Mouse (Mus musculus) CD4-positive helper T cell, adult 2 months (primary cell): ENCODE data around the gene Hsp90aa1.
"Not testable (repeated sequence)": the region's sequence is repeated elsewhere in the genome, so short reads cannot be mapped to it uniquely, and the experiment has no call there.

Experiments used
- DNase-seq: peaks from one replicate; pipeline ENCODE4 v3.0.0-alpha.2; 2012; ENCODE audit warnings: low read depth, missing footprints, low spot score

The Hsp90aa1 gene

DNA sequence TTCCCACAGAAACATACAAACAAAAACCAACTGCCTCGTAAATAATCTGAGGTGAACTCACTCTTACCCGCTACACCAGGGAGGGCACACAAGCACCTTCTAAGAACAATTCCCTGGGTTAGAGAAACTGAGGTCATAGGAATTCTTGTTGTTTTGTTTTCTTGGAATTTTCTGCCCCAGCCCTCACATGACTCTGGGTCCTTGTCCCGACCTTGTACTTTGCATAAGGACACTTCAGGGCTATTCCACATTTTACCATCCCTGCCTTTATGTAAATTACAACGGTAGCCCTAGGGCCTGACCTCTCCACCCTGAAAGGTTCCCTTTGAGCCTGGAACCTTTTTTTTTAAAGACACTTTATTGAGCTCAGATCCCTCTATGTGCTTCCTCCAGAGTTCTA is at the start of gene Hsp90aa1:
Gene Hsp90aa1, minus strand, starts transcription at position 173 of the 400 bp plus-strand sequence.
- DNase-seq, result no peak

DNA sequence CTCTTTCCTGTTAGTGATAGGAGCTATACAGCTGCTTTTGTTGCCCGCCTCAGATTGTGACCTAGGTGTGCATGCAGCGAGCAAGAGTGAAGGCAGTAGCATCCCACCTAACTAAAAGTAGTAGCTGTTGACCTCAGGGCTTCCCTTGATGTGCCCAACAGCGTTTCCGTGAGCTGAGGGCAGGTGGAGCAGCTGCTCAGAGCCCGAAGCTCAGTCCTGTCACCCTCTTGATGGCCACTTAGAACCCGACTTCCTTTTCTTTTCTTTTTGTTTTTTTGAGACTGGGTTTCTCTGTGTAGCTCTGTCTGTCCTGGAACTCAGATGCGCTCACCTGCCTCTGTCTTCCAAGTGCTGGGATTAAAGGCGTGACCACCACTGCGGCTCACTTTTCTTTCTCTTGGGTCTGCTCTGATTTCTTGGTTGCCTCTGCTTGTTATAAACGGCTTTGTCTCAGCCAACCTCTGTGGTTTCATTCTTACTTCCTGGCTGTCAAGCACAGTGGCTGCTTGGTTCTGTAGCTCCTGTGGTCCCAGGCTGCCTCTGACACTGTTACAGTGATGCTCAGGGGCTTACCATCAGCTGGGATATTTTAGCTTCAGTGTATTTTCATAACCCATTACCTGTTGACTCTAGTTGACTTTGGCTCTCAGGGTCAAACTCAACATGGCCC is 48.4 kb upstream of the Hsp90aa1 start:
- peak; percentile 38 for DNase-seq

DNA sequence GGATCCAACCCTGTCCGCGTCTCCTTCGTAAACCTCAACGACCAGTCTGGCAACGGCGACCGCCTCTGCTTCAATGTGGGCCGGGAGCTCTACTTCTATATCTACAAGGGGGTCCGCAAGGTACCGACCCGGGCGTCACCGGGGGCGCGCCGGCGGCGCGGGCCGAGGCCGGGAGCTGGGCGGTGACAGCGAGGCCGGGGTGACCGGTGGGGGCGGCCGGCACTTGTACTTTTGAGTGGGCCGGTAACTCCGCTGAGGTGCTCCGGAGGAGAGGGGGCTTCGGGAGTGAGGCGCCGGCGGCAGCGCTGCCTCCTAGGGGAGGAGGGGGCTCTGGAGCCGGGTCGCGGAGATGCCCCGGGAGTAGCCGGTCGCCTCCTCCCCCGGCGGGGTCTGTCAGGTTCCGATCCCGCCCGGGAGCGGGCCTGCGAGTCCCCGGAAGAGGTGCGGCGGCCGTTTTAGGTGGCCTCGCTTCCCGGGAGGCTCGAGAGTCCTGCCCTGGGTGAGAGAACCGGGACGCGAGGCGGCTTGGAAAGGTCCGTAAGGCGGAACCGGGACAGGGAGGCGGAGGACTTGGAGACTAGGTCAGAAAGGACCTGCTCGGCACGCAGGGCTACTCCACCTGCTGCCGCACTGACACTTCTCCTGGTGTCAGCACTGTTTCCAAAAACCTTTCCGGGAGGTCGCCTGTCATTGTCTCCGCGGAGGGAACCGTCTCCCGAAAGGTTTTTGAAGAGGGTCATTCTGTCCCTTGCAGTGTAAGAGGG is 35.8 kb upstream of the Hsp90aa1 start:
- no peak for DNase-seq

DNA sequence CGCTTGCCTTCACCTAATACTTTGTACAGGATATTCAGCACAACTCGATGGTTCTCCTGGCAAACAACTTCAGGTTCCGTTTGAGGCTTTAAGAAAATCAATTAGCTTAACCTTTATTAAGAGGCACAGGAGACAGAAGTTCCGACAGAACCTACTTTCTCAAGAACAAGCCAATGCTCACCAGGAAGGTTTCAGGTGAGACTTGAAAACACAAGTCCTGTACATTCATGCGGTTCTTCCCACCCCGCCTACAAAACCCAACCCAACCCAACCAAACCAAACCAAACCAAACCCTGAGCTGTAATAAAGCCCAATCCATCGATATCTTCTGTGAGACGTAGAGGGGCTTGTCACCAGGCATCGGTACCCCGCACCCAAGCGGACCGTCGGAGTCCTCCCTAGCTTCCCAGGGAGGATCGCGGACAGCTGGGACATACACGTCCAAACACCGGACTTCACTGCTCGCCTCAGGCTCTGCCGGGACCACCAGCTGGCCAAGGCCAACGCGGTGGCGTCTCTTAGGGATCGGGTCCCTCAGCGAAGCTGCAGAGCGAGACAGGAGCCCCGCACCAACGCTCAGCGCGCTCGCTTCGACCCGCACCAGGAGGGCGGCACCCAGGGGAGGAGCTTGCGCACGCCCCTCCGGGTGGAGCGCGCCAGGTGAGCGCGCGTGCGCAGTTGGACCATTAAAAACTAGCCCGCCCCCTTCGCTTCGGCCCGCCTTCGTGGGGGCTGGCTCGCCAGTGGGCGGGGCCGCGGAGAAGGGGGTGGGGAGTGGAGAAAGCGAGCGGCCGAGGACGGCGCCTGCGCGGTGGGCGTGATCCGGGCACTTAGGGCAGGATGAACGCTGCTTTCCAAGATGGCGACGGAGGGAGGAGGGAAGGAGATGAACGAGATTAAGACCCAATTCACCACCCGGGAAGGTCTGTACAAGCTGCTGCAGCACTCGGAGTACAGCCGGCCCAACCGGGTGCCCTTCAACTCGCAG is 34.9 kb upstream of the Hsp90aa1 start, which contains the start of gene Wdr20:
Gene Wdr20, plus strand, starts transcription at position 775 of the 988 bp plus-strand sequence.
- DNase-seq, result peak; percentile 97

DNA sequence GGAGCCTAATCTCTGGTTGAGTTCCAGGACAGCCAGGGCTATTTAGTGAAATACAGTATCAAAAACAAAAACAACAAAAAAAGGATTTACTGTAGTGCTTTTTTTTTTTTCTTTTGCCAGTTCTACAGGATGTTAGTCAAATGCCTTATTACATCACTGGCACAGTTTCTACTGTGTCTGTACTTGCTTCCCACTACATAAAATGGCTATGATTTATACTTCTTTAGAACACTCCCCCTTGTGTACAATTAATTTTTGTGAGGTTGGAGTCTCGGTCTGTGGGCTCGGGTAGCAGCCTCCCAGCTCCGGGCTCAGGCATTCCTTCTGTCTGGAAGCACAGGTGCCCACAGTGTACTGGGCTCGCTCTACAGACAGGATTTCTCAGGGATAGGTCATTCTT is 34.1 kb upstream of the Hsp90aa1 start:
- DNase-seq, result peak; percentile 54

DNA sequence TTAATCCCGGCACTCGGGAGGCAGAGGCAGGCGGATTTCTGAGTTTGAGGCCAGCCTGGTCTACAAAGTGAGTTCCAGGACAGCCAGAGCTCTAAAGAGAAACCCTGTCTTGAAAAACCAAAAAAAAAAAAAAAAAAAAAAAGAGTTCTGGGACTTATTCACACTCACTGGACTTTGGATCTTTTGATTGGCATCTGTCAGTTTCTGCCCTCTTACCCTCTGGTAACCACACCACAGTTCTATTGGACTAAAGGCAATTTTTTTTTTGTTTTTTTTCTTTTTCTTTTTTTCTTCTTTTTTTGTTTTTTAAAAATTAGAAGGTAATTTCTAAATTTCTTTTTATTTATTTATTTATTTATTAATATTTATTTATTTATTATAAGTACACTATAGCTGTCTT is 30.7 kb upstream of the Hsp90aa1 start:
- DNase-seq, result not testable (repeated sequence)

DNA sequence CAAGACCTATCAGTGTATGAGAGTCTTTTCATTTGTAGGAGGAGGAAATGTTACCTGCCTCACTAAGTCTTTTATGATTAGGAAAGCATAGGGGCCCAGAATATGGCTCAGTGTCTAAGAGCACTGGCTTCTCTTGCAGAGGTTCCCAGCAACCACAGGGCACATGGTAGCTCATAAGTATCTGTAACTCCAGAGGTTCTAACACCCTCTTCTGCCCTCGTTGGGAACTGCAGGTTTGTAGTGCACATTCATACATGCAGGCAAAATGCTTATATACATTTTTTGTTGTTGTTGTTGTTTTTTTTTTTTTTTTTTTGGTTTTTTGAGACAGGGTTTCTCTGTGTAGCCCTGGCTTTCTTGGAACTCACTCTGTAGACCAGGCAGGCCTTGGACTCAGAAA is 23.9 kb upstream of the Hsp90aa1 start:
- DNase-seq, result no peak

DNA sequence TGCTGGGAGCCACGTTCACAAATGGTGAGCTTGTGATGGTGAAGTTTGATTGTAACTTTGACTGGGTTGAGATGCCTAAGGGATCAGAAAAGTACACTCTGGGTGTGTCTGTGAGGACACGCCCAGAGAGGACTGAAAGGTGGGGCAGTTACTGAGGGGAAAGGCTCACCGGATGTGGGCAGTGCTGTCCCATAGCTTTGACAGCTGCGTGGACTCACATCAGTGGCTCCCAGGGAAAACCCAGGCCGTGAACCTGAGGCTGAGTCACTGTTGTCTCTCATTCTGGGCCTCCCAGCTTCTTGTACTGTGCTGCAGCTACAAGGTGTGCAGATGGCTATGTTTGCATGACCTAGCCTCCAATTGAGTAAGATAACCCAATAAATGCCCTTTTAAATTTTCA is 23.0 kb upstream of the Hsp90aa1 start:
- no peak for DNase-seq

DNA sequence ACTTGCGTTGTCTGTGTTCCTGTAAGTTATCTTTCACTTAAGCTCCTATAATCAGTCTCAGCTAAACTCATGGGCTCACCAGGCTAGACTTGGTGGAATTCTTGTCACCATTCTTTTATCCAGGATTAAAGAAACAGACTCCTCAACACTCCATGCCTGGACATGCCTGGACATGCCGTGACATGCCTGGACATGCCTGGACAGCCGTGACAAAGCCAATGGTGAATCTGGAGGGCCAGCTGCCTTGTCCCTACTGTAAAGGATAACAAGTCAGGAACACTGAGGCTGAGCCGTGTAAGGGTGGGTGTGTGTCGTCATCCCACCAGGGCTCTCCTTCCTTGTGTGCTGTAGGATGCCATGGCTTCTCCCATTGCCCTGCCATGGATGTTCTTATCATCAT is 22.5 kb upstream of the Hsp90aa1 start:
- no peak for DNase-seq

DNA sequence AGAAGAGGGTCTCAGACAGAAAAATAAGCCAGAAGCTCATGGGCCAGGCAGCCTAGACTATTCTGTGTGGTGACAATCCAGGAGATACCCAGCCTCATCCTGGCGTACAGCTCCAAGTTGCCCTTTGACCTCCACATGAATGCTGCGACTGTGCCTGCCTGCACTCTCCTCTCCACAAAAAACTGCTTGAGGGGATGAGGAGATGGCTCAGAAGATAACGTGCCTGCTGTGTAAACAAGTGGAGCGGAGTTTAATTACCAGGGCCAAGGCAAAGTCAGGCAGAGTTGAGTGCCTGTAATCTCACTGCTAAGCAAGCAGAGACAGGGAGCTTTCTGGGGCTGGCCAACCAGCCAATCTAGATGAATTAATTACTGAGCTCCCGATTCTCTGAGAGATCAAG is 13.5 kb upstream of the Hsp90aa1 start:
- DNase-seq, result no peak

DNA sequence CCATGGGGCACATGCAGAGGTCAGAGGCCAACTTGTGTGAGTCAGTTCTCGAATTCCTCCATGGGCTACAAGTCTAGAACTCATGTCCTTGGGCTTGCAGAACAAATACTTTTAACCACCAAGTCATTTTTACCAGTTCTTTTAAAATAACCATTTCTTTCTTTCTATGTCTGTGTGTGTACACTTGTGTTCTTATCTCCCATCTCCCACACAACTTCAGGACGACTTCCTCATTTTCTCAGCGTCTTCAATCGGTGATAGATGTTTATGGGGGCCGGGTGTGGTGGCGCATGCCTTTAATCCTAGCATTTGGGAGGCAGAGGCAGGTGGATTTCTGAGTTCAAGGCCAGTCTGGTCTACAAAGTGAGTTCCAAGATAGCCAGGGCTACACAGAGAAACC is 11.7 kb upstream of the Hsp90aa1 start:
- no peak for DNase-seq

DNA sequence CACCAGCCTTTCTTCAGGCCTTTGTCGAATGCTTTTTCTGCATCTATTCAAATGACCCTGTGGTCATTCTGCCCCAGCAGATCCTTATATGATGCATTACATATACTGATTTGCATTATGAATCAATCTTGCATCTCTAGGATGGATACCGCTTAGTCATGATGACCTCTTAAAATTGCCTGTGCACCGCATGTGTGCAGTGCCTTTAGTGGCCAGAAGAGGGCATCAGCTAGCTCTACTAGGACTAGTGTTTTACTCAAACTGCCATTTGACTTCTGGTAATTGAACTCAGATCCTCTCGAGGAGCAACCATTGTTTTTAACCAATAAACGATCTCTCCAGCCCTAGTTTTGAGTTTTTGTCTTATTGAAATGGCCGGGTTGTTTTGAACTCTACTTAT is 11.3 kb upstream of the Hsp90aa1 start:
- peak; percentile 28 for DNase-seq

DNA sequence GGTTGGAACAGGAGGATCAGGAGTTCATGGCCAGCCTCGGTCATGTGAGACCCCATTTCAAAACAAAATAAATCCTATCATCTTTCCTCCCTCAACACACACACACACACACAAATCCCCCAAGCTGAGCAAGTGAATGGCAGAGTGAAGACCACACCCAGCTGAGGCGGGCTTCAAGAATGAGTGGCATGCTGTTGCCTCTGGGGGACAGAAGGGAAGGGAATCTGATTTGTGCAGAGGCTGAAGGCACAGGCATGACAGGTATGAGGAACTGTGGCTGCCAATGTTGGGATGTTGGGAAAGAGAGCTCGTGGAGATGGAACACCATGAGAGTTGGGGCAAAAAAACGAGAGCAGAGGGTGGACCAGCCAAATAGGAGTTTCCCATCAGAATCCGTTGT is 8.7 kb upstream of the Hsp90aa1 start:
- DNase-seq, result no peak

DNA sequence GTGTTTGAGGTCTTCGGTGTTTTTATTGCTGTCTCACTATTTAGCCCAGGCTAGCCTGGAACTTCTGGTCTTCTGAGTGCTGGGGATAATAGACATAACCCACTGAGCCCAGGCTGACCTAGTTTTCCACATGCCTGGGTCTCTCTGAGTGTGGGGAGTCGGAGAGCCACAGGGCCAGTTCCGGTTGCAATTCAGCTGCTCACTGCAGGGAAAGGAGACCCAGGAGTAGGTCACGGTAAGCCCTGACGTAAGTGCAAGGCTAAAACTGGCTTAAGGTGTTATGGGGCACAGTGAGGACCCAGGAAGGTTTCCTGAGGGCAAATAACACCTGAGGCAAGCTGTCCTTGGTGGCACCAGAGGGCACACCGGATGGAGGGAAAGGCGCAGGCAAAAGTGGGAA is 4.9 kb upstream of the Hsp90aa1 start:
- no peak for DNase-seq

DNA sequence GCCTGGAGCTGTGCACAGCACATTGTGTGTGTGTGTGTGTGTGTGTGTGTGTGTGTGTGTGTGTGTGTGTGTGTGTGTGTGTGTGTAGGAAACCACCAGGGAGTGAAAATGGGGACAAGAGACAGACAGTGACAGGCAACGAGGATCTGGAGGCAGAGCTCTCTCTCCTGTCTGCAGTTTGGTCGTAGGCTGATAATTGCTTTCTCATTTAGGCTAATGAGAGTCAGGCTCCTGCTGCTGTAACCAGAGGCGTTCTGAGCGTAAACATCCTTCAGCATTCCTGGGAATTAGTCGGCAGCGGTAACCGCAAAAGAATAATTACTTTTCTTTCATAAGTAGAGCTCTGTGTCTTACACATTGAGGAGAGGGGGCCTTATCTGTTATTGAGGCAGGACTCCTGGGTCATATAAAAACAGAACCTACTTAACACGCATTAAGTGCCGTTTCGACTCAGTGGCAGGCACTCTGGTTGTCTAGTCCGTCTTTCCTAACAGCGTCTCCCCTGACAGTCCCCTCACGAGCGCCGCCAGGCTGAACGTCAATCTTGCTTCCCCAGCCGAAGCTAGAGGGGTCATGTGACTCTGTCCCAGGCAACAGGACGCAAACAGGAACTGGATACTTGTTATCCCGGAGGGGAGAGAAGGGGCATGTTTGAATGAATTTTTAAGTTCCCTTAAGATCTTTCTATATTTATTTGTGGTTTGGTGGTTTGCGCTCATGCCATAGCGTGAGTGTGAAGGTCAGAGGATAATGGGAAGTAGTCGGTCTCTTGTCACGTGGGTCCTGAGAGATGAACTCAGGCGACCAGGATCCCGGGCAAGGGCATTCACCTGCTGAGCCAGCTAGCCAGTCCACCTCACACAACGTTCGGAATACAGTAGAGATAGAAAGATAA is 4.1 kb upstream of the Hsp90aa1 start:
- DNase-seq, result peak; percentile 42

DNA sequence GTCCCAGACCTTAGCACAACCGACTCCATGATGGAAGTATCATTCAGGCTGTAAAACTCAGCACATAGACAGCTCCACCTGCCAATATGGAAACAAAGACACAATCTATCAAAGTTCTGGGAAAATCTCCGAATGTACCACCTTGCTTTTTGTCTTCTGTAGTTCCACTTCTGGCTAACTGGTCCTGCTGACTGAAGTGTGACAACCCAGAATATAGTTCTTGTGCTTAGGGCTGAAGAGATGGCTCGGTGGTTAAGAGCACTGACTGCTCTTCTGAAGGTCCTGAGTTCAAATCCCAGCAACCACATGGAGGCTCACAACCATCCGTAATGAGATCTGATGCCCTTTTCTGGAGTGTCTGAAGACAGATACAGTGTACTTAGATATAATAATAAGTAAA is 2.9 kb upstream of the Hsp90aa1 start:
- not testable (repeated sequence) for DNase-seq

DNA sequence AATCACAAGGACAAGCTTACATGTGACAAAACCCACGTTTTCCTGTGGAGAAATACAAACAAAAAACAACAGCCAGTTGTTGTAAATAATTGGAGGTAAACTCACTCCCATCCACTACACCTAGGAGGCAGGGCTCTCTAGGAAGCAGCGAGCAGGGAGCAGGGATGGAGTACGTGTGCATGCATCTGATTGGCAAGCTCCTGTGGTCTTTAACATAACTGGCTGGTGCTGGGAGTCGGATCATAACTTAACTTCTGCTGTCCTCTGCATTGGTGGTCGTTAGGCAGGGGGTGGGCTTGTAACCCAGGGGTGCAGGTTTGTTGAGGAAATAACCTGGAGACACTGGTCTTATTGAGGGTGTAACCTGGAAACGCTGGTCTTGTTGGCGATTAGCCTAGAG is 1.2 kb upstream of the Hsp90aa1 start:
- DNase-seq, result no peak

DNA sequence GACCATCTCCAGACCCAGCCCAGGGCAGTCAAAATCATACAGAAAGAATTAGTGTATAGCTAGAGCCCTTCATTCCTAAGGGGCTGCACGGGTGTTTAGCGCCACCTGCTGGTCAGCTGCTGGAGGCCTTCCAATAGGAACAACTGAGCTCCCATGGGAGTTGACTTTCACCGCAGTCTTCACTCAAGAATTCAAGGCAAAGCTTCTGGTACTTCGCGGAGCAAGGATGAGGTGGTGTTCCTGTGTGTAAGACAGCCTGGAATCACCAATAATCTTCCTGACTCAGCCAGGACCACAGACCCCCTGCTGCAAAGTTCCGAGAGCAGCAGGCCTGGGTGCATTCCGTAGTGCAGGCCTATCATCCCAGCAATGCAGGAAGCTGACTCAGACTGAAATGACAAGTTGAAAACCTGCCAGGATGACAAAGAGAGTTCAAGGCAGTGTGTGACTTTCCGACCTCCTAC is 512 bp upstream of the Hsp90aa1 start:
- peak; percentile 76 for DNase-seq

DNA sequence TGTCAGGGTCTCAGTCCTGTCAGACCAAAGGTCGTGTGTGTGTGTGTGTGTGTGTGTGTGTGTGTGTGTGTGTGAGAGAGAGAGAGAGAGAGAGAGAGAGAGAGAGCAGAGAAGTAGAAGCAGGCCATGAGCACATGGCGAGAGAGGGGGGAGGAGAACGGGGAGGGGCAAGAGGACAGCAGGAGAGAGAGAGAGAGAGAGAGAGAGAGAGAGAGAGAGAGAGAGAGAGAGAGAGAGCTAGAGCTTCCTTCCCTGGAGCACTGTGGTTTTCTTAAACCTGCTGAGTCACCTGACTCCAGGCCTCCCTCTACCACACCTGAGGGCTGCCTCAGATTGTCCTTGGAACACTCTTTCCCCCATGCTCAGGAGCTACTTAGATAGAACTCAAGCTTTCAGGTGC is 1.2 kb downstream of the Hsp90aa1 start:
- peak; percentile 44 for DNase-seq

DNA sequence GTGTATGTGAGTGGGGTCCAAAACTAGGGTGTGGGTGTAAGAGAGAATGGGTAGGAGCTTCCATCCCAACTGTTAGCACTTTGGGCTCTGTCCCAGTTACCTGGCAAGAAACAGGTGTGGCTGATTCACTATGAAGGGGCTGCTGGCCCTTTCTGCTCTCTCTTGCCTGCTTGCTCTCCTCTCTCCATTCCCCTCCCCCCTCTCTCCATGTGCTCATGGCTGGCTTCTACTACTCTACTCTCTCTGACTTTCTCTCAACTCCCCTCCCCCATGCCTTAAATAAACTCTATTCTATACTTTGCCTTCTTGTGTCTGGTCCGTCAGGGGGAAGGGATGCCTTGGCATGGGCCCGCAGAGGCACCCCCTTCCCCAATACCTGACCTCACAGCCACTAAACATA is 1.8 kb downstream of the Hsp90aa1 start:
- no peak for DNase-seq

DNA sequence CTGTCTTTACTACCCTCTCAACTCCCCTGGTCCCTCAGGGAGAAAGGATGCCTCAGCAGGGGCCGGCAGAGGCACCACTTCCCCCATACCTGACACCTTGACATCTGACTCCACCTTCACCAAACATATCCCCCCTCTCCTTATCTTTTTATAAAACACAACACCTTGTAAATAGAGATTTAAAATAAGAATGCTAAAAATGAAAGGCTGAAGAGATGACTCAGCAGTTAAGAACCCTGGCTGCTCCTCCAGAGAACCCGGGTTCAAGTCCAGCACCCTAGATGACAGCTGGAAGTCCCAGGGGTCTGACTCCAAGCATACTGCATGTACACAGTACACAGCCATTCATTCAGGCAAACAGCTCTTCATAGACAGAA is 3.4 kb downstream of the Hsp90aa1 start:
- DNase-seq, result no peak
